Mouse (Mus musculus) intestine, postnatal 0 days (tissue): Measurements from ENCODE around the gene Top3a. TPM values are rescaled to one million over a fixed set of nuclear protein-coding genes. Genes with fewer than 3 reads are reported as not detected.
"Not testable (repeated sequence)": the region's sequence is repeated elsewhere in the genome, so short reads cannot be mapped to it uniquely, and the experiment has no call there.

ENCODE experiments used
- ATAC-seq: fragments of 200-750 bp; cut with Nextera tagmentation; 2 replicates; pipeline ENCODE4 v1.8.0; 2017; ENCODE audit warnings: mild to moderate bottlenecking, moderate TSS enrichment, moderate library complexity
- H3K27ac ChIP-seq: fragments of 300-500 bp; sonication (generic); 2 replicates; pipeline ENCODE4 v1.5.1; 2014; ENCODE audit warnings: mild to moderate bottlenecking, low read depth, low read length, moderate library complexity
- H3K27me3 ChIP-seq: fragments of 300-500 bp; sonication (generic); replicated peaks from 2 replicates; pipeline ENCODE4 v1.6.1; 2014; ENCODE audit warnings: low read length, mixed read lengths; ENCODE audit not compliant: control insufficient read depth, insufficient read depth
- H3K36me3 ChIP-seq: fragments of 300-500 bp; sonication (generic); 2 replicates; pipeline ENCODE4 v1.6.1; 2014; ENCODE audit warnings: mild to moderate bottlenecking, moderate library complexity; ENCODE audit not compliant: control insufficient read depth, insufficient read depth
- H3K4me1 ChIP-seq: fragments of 300-500 bp; sonication (generic); replicated peaks from 2 replicates; pipeline ENCODE4 v1.6.1; 2014; ENCODE audit warnings: antibody characterized with exemption, low read length, mixed read lengths; ENCODE audit not compliant: control insufficient read depth, insufficient read depth
- H3K4me2 ChIP-seq: fragments of 300-500 bp; sonication (generic); replicated peaks from 2 replicates; pipeline ENCODE4 v1.6.1; 2014; ENCODE audit warnings: low read depth, mild to moderate bottlenecking, moderate library complexity
- H3K4me3 ChIP-seq: fragments of 300-500 bp; sonication (generic); 2 replicates; pipeline ENCODE4 v1.5.1; 2014; ENCODE audit warnings: low read depth, low read length
- H3K9ac ChIP-seq: fragments of 300-500 bp; sonication (generic); 2 replicates; pipeline ENCODE4 v1.6.1; 2014; ENCODE audit warnings: mild to moderate bottlenecking, low read depth, low read length
- H3K9me3 ChIP-seq: fragments of 300-500 bp; sonication (generic); 2 replicates; pipeline ENCODE4 v1.6.1; 2016; ENCODE audit warnings: mixed run types; ENCODE audit not compliant: control insufficient read depth
- CTCF ChIP-seq: sonication (generic); IDR thresholded peaks from 2 replicates; pipeline ENCODE4 v1.5.1; 2016; ENCODE audit warnings: low read depth, mild to moderate bottlenecking, control low read depth, antibody characterized with exemption, moderate library complexity
- WGBS: fragments of 180-500 bp; shearing (Covaris S2); extraction: QIAGEN DNeasy Blood & Tissue Kit; methylation state at CpG from one replicate; pipeline ENCODE4 v1.1.7; 2014; 5-methylcytosine and 5-hydroxymethylcytosine counted together
- polyA plus RNA-seq: library from polyadenylated mRNA; unstranded; fragments of >200 nt; fragmentation: Nextera tagmentation; extraction: Ambion mirVana; gene quantifications from 2 replicates; pipeline ENCODE4 v1.2.1, GENCODE M21; 2015

Gene Top3a
- polyA plus RNA-seq = 3.2 and 3.7 TPM in 2 replicates

DNA sequence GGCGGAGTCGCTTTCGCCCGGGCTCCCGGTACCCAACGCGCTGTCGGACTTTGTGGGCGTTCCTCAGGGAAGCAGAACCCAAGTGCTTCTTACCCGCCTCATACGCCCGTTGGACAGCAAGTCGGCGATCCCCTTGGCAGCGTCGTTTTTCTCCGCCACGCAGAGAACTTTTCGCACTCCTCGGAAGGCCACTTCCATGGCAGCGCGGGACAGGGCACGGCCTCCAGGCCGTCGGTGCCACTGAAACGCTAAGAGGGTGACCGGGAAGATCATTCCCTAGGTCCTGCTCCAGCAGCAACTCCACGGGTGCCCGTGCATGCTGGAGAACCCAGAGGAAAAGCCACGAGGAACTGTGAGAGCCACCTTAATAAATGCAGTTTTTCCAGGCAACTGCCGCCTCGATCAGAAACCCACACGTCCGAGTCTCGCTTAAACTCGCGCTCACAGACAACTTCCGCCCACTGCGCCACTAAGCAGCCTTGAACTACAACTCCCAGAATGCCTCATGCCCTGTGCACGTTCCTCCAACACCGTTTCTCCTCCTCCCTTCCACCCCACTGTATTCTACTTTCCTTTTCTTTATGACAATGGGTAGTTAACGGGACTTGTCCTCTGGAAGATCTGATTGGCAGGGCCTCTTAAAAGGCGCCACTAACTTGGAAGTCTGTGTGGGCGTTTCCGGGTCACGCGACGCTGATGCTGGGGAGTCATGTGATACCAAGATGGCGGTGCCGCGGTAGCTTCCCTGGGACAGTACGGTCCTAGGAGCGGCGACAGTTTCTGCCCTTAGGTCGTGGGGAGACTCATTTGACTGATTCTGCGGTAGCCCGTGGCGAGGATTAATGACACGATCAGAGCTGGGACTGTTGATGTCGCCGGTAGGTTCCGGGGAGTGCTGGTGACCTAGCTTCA is at the start of gene Top3a, which contains the start of gene Smcr8:
Top3a (minus strand) TSS at position 537 of the 912 bp plus-strand sequence.
Smcr8 (plus strand) TSS at position 696 of the 912 bp plus-strand sequence.
- peak within 1 kb of the TSS; percentile 90 for H3K27ac ChIP-seq
- H3K9me3 ChIP-seq = no peaks in the 10 kb centered on the region
- H3K9ac ChIP-seq = peak within 1 kb of the TSS; percentile 77
- TF ChIP-seq CTCF = no peak
- H3K4me3 ChIP-seq = peak within 1 kb of the TSS; percentile 63
- H3K27me3 ChIP-seq = no peaks in the 10 kb centered on the region
- H3K36me3 ChIP-seq = peaks cover 11% of the 10 kb centered on the region; the same call in 1 of the 2 replicates
- under 1% methylated on average over 62 of the region's 62 CpGs for WGBS
- peaks cover 19% of the 10 kb centered on the region for H3K4me1 ChIP-seq
- peak; percentile 98 for ATAC-seq
- H3K4me2 ChIP-seq = peak within 1 kb of the TSS; percentile 83

- no peak overlapping the region for H3K27ac ChIP-seq
- ATAC-seq = no peak
- H3K9me3 ChIP-seq = no peaks in the 10 kb centered on the region
- H3K36me3 ChIP-seq = no peaks in the 10 kb centered on the region
- no peak overlapping the region for H3K4me2 ChIP-seq
- WGBS = 40% methylated on average over 1 of the region's 1 CpGs
- no peaks in the 10 kb centered on the region for H3K27me3 ChIP-seq
- H3K4me1 ChIP-seq = peaks cover 7% of the 10 kb centered on the region
- H3K4me3 ChIP-seq = no peak overlapping the region
- TF ChIP-seq CTCF = no peak
- H3K9ac ChIP-seq = no peak overlapping the region
Observed at GRCm38 (mm10) chr11:60826700-60827099, 49.5 kb upstream of the Top3a start.

DNA sequence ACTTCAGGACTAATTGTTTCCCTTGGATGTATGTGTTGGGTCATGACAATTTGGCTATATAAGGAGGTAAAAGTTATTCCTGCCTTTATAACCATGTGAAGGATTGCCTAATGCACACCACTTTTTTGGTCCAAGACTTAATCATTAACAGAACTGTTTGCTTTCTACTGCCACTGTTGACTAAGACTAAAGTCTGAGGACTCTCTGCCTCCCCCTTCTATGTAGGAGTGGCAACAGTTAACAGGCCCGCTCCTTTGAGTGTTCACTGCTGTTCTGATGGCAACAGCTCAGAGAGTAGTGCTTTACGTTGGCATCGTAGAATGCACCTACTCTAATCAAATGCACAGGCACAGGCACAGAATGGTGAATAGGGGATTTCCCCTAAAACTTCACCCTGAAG is 48.0 kb upstream of the Top3a start:
- Histone ChIP-seq H3K27ac (no peak overlapping the region), H3K9me3 (no peaks in the 10 kb centered on the region), H3K4me3 (no peak overlapping the region), H3K4me1 (no peaks in the 10 kb centered on the region), H3K4me2 (no peak overlapping the region; the same call in 1 of the 2 replicates), H3K27me3 (no peaks in the 10 kb centered on the region), H3K36me3 (no peaks in the 10 kb centered on the region), H3K9ac (no peak overlapping the region)
- ATAC-seq = peak; percentile 82
- TF ChIP-seq CTCF = peak; percentile 34
- WGBS = 50% methylated on average over 3 of the region's 3 CpGs

- H3K27me3 ChIP-seq = no peaks in the 10 kb centered on the region
- H3K9ac ChIP-seq = no peak overlapping the region
- TF ChIP-seq CTCF = no peak
- no peak overlapping the region for H3K4me3 ChIP-seq
- H3K36me3 ChIP-seq = no peaks in the 10 kb centered on the region
- 74% methylated on average over 2 of the region's 2 CpGs for WGBS
- ATAC-seq = no peak
- H3K27ac ChIP-seq = no peak overlapping the region
- no peaks in the 10 kb centered on the region for H3K9me3 ChIP-seq
- no peak overlapping the region for H3K4me2 ChIP-seq
- no peaks in the 10 kb centered on the region for H3K4me1 ChIP-seq
Observed at GRCm38 (mm10) chr11:60823771-60824170, 46.6 kb upstream of the Top3a start.

GRCm38 (mm10) chr11:60816398-60816797 is 39.2 kb upstream of the Top3a start:
- H3K4me1 ChIP-seq = no peaks in the 10 kb centered on the region
- H3K27me3 ChIP-seq = no peaks in the 10 kb centered on the region
- TF ChIP-seq CTCF = no peak
- no peak for ATAC-seq
- H3K4me3 ChIP-seq = no peak overlapping the region
- 71% methylated on average over 5 of the region's 5 CpGs for WGBS
- H3K36me3 ChIP-seq = no peaks in the 10 kb centered on the region
- no peak overlapping the region for H3K4me2 ChIP-seq
- no peak overlapping the region for H3K9ac ChIP-seq
- no peaks in the 10 kb centered on the region for H3K9me3 ChIP-seq
- no peak overlapping the region for H3K27ac ChIP-seq

- not testable (repeated sequence) for H3K36me3 ChIP-seq, ATAC-seq, H3K27me3 ChIP-seq, H3K9me3 ChIP-seq, H3K4me1 ChIP-seq
- Histone ChIP-seq H3K4me3 (peak within 1 kb of the TSS; percentile 51), H3K27ac (peak within 1 kb of the TSS; percentile 61; the same call in 1 of the 2 replicates), H3K9ac (0 out of 2 replicates have a peak within 1 kb of the TSS, but pooled peaks have one; percentile 18), H3K4me2 (peak within 1 kb of the TSS; percentile 83)
- 26% methylated on average over 6 of the region's 6 CpGs for WGBS
Observed at GRCm38 (mm10) chr11:60811618-60812017, 34.5 kb upstream of the Top3a start, which contains the start of gene Shmt1. Shmt1 (minus strand) TSS chr11:60811718.
